Mouse (Mus musculus): ENCODE results near the gene Unc13c. TPM values are rescaled to one million over a fixed set of nuclear protein-coding genes. Genes with fewer than 3 reads are reported as not detected.

Gene Unc13c
- not detected for polyA plus RNA-seq (2017; shearing (Covaris generic))

GRCm38 (mm10) chr9:73968641-73969121, at the start of gene Unc13c:
Gene Unc13c (minus strand): TSS chr9:73968966.

Other genes with a start within 250 kb of the Unc13c start
- gene Wdr72, start 141.4 kb upstream of the Unc13c start, polyA plus RNA-seq (2017; shearing (Covaris generic)), result not detected